Mouse (Mus musculus): ENCODE data around the gene A730061H03Rik.

- no peak for TF ChIP-seq POLR2A (IDR thresholded peaks at IDR 0.05; ENCODE audit: control insufficient read depth, low read depth, low read length)
- TF ChIP-seq CTCF (IDR thresholded peaks at IDR 0.05; ENCODE audit: control insufficient read depth, insufficient read depth, insufficient replicate concordance, low read depth, low read length): no peak
These were observed 32.3 kb downstream of the A730061H03Rik start for GRCm38 (mm10) chr14:55527940-55528339.

Measured in testis, adult 2 months (tissue).